Mouse (Mus musculus) MEL (cell line): ENCODE measurements at regions not wholly inside any gene's neighbourhood (a gene's known extent, or its start where the extent isn't known, plus 50 kb on each side); places are given as distances from the start of the nearest gene placed in this dataset.

Experiments used
- CHD2 ChIP-seq: IDR thresholded peaks from 2 replicates; pipeline ENCODE4 v1.6.1; 2011; ENCODE audit warnings: low read length, improper control_type of control experiment
- CTCF ChIP-seq, 3 experiments: IDR thresholded peaks in 2 of 3; conservative IDR thresholded peaks in 1 of 3; 2 replicates each; pipeline ENCODE4 v1.5.1; 2011 to 2012; ENCODE audit warnings: low read length in 3 of 3, low read depth in 2 of 3, mild to moderate bottlenecking in 2 of 3, improper control_type of control experiment in 1 of 3, inconsistent platforms in 1 of 3, mixed read lengths in 1 of 3, moderate library complexity in 1 of 3; ENCODE audit not compliant: control insufficient read depth in 1 of 3, insufficient read depth in 1 of 3, poor library complexity in 1 of 3, severe bottlenecking in 1 of 3
- E2F4 ChIP-seq: IDR thresholded peaks from 2 replicates; pipeline ENCODE4 v1.6.1; 2011; ENCODE audit warnings: low read depth, low read length, improper control_type of control experiment, borderline replicate concordance
- NRF1 ChIP-seq: IDR thresholded peaks from 2 replicates; pipeline ENCODE4 v1.6.1; 2014; ENCODE audit warnings: low read depth, mild to moderate bottlenecking, inconsistent platforms, low read length, improper control_type of control experiment, moderate library complexity; ENCODE audit not compliant: poor library complexity, insufficient read depth, severe bottlenecking
- POLR2A ChIP-seq, 2 experiments: IDR thresholded peaks; 2 replicates each; pipeline ENCODE4 v1.6.1; 2011 to 2012; ENCODE audit warnings: low read length in 2 of 2, mild to moderate bottlenecking in 2 of 2, control low read depth in 1 of 2, improper control_type of control experiment in 1 of 2, low read depth in 1 of 2, moderate library complexity in 1 of 2; ENCODE audit not compliant: control insufficient read depth in 1 of 2, insufficient read depth in 1 of 2, poor library complexity in 1 of 2
- POLR2AphosphoS5 ChIP-seq: IDR thresholded peaks from 2 replicates; pipeline ENCODE4 v1.6.1; 2012; ENCODE audit warnings: low read depth, borderline replicate concordance, mild to moderate bottlenecking, inconsistent platforms, low read length, moderate library complexity, mixed read lengths
- RAD21 ChIP-seq: IDR thresholded peaks from 2 replicates; pipeline ENCODE4 v1.6.1; 2011; ENCODE audit warnings: mild to moderate bottlenecking, low read depth, low read length, improper control_type of control experiment
- TBP ChIP-seq: IDR thresholded peaks from 2 replicates; pipeline ENCODE4 v1.8.0; 2011; ENCODE audit warnings: low read depth, low read length, improper control_type of control experiment
- USF2 ChIP-seq, 2 experiments: IDR thresholded peaks; 2 replicates each; pipeline ENCODE4 v1.6.1; 2011 to 2012; ENCODE audit warnings: improper control_type of control experiment in 2 of 2, low read length in 2 of 2, borderline replicate concordance in 1 of 2, inconsistent platforms in 1 of 2, low read depth in 1 of 2, mild to moderate bottlenecking in 1 of 2; ENCODE audit not compliant: insufficient read depth in 1 of 2

- TF ChIP-seq POLR2A (IDR thresholded peaks at IDR 0.05; ENCODE audit: control insufficient read depth in 1 of 2, insufficient read depth in 1 of 2, low read depth in 1 of 2, low read length in 2 of 2, poor library complexity in 1 of 2) (no peak), TBP (no peak), USF2 (IDR thresholded peaks at IDR 0.05; ENCODE audit: borderline replicate concordance in 1 of 2, insufficient read depth in 1 of 2, low read depth in 1 of 2, low read length in 2 of 2) (no peak), CTCF (IDR thresholded peaks at IDR 0.05 in 2 of 3, conservative IDR thresholded peaks at IDR 0.05 in 1 of 3; ENCODE audit: control insufficient read depth in 1 of 3, insufficient read depth in 1 of 3, low read depth in 2 of 3, low read length in 3 of 3, poor library complexity in 1 of 3, severe bottlenecking in 1 of 3) (no peak), E2F4 (no peak), NRF1 (no peak), CHD2 (no peak), POLR2AphosphoS5 (no peak), RAD21 (no peak)
Observed at GRCm38 (mm10) chr11:63767631-63768250, 154.3 kb downstream of the Hs3st3b1 start.
